Mouse (Mus musculus): ENCODE data around the gene Qrfp.

Qrfp gene

GRCm38 (mm10) chr2:31770781-31771441 is 39.5 kb downstream of the Qrfp start:
- in situ Hi-C loops (cut with MboI, MseI), result no loop called here

- in situ Hi-C loops (cut with MboI, MseI), result no loop called here
Observed at GRCm38 (mm10) chr2:31769631-31770111, 40.7 kb downstream of the Qrfp start.

DNA sequence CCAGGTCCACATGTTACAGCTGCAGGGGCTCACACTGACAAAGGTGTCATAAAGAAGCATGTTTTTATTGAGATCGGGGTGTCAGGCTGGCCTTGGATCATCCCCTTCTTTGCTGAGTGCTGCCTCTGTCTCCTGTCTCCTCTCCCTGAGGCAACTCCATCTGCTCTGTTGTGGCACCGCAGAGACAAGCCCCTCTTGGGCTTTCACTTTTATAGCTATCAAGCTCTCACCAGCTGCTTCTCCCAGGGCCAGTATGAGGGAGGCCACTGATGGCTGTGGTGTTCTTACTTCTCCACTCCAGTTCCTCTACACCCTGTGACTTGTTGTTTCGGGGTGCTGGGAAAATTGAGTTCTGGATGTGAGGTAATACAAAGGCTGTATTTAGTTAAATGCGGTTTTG is 41.3 kb downstream of the Qrfp start:
- in situ Hi-C loops (cut with MboI, MseI), result no loop called here

- in situ Hi-C loops (cut with MboI, MseI), result no loop called here
Observed at GRCm38 (mm10) chr2:31767815-31768214, 42.6 kb downstream of the Qrfp start.

- in situ Hi-C loops (cut with MboI, MseI), result no loop called here
Observed at GRCm38 (mm10) chr2:31767104-31767503, 43.3 kb downstream of the Qrfp start.

- in situ Hi-C loops (cut with MboI, MseI), result no loop called here
Observed at GRCm38 (mm10) chr2:31763271-31763670, 47.1 kb downstream of the Qrfp start.

DNA sequence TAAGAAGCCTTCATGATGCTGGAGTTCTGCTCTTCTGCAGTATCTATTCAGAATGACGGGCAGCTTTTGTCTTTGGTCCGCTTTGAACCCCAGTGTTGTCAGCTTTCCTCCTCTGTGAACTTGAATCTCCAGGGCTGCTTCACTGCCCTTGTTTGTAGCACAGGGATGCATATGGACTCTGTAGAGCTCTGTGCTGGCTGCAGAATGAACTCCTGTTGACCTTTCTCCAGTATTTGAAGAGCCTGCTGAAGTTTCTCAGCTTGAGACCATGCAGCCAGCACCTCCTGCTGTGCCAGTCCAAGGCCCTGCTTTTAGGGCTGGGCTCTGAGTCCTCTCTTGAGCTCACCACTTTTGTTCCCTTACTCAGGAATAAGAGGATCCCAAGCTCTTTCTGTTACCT is 47.5 kb downstream of the Qrfp start:
- in situ Hi-C loops (cut with MboI, MseI), result no loop called here

GRCm38 (mm10) chr2:31762155-31762554 is 48.2 kb downstream of the Qrfp start:
- in situ Hi-C loops (cut with MboI, MseI), result no loop called here

- in situ Hi-C loops (cut with MboI, MseI), result no loop called here
Observed at GRCm38 (mm10) chr2:31761585-31761984, 48.8 kb downstream of the Qrfp start.

DNA sequence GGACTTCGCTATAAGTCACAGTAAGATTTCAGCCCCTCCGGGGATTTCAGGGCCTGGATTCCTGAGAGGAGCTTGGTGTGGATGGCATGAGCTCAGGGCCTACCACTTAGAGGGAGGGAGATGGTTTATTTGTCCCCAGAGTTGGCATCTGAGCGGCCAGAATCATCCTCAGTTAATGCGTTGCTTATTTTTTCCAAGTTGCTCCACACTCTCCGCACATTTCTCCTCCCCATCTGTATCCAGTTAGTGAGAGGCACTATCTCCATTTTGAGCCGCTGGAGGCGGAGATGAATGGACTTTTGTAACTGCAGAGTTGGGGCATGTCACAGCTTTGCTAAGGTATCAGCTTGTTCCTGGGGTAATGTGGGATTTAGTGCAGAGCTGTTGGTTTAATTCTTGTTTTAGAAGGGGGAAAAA is 49.3 kb downstream of the Qrfp start:
- in situ Hi-C loops (cut with MboI, MseI), result no loop called here

DNA sequence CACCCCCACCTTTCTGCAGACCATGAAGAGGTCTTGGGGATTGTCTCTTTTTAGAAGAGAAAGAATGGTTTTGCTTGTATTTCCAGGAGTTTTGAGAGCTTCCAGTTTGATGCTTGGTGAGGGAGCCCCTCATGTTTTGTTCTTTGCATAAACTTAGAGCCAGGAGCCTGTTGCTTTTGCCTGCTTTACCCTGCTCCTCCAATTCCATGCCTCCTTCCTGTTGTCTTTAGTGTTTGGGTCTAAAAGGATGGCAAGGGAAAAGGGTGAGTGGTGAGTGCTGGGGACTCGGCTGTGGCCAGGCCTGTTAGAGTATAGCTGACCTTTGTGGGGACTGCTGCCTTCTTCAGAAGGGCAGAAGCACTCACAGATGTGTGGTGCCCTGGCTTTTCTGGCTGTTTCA is 49.9 kb downstream of the Qrfp start:
- in situ Hi-C loops (cut with MboI, MseI), result no loop called here

GRCm38 (mm10) chr2:31759751-31760460 is 50.5 kb downstream of the Qrfp start:
- in situ Hi-C loops (cut with MboI, MseI), result no loop called here

DNA sequence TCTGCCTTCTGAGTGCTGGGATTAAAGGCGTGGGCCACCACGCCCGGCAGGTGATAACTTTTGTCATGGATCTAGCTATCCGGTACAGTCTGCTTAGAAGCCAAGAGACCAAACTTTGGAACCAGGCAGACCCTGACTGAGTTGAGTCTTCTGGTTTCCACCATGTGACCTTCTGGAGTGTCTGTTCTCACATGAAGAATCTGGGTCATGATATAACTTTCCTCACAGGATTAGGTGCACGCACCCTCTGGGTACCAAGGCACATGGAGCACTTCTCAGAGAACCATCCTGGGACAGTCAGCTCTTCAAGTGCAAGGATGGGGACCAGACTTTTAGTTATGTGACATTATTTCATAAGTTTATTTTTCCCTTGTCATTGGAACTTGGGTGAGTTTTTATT is 51.4 kb downstream of the Qrfp start:
- in situ Hi-C loops (cut with MboI, MseI), result no loop called here

- in situ Hi-C loops (cut with MboI, MseI), result no loop called here
Observed at GRCm38 (mm10) chr2:31757472-31757871, 52.9 kb downstream of the Qrfp start.

Data from T-helper 1 cell (primary cell).